Mouse (Mus musculus) heart, embryonic 12.5 days (tissue): ENCODE measurements at regions not wholly inside any gene's neighbourhood (a gene's known extent, or its start where the extent isn't known, plus 50 kb on each side); places are given as distances from the start of the nearest gene placed in this dataset.

Experiments used
- ATAC-seq: fragments of 200-750 bp; cut with Nextera tagmentation; 2 replicates; pipeline ENCODE4 v1.8.0; 2017; ENCODE audit warnings: moderate TSS enrichment, moderate library complexity; ENCODE audit not compliant: insufficient number of reproducible peaks, low FRiP score
- H3K27ac ChIP-seq: fragments of 300-500 bp; sonication (generic); 2 replicates; pipeline ENCODE4 v1.5.1; 2016; ENCODE audit warnings: mild to moderate bottlenecking, moderate library complexity; ENCODE audit not compliant: poor library complexity, severe bottlenecking
- H3K27me3 ChIP-seq: fragments of 300-500 bp; sonication (generic); replicated peaks from 2 replicates; pipeline ENCODE4 v1.6.1; 2016; ENCODE audit warnings: mild to moderate bottlenecking, moderate library complexity
- H3K36me3 ChIP-seq: fragments of 300-500 bp; sonication (generic); 2 replicates; pipeline ENCODE4 v1.6.1; 2016; ENCODE audit warnings: mild to moderate bottlenecking, moderate library complexity
- H3K4me1 ChIP-seq: fragments of 300-500 bp; sonication (generic); replicated peaks from 2 replicates; pipeline ENCODE4 v1.6.1; 2016; ENCODE audit warnings: mild to moderate bottlenecking
- H3K4me2 ChIP-seq: fragments of 300-500 bp; sonication (generic); 2 replicates; pipeline ENCODE4 v1.6.1; 2016; ENCODE audit warnings: mild to moderate bottlenecking, moderate library complexity
- H3K4me3 ChIP-seq: fragments of 300-500 bp; sonication (generic); 2 replicates; pipeline ENCODE4 v1.5.1; 2016; ENCODE audit warnings: mild to moderate bottlenecking
- H3K9ac ChIP-seq: fragments of 300-500 bp; sonication (generic); 2 replicates; pipeline ENCODE4 v1.6.1; 2016; ENCODE audit warnings: mild to moderate bottlenecking, moderate library complexity
- H3K9me3 ChIP-seq: fragments of 300-500 bp; sonication (generic); replicated peaks from 2 replicates; pipeline ENCODE4 v1.6.1; 2016; ENCODE audit warnings: mild to moderate bottlenecking, moderate library complexity
- WGBS: fragments of 180-500 bp; shearing (Covaris S2); methylation state at CpG from one replicate; pipeline ENCODE4 v1.1.7; 2016; 5-methylcytosine and 5-hydroxymethylcytosine counted together

- WGBS: 55% methylated on average over 7 of the region's 7 CpGs
- H3K9ac ChIP-seq: no peak overlapping the region
- no peaks in the 10 kb centered on the region for H3K4me1 ChIP-seq
- no peak overlapping the region for H3K4me3 ChIP-seq
- no peaks in the 10 kb centered on the region for H3K36me3 ChIP-seq
- no peaks in the 10 kb centered on the region; the same call in 1 of the 2 replicates for H3K9me3 ChIP-seq
- peaks cover 3% of the 10 kb centered on the region; the same call in 1 of the 2 replicates for H3K27me3 ChIP-seq
- ATAC-seq: no peak
- H3K4me2 ChIP-seq: no peak overlapping the region
- no peak overlapping the region for H3K27ac ChIP-seq
Measured at GRCm38 (mm10) chr4:124321221-124321620, 289.4 kb downstream of the 3100002H09Rik start.

- WGBS: 10% methylated on average over 4 of the region's 4 CpGs
- H3K27me3 ChIP-seq: peaks cover 3% of the 10 kb centered on the region; the same call in 1 of the 2 replicates
- no peak overlapping the region for H3K9ac ChIP-seq
- no peak overlapping the region for H3K27ac ChIP-seq
- H3K36me3 ChIP-seq: no peaks in the 10 kb centered on the region
- H3K4me1 ChIP-seq: no peaks in the 10 kb centered on the region
- H3K4me3 ChIP-seq: no peak overlapping the region
- H3K4me2 ChIP-seq: no peak overlapping the region
- no peak for ATAC-seq
- peaks cover 3% of the 10 kb centered on the region; the same call in 1 of the 2 replicates for H3K9me3 ChIP-seq
Measured at GRCm38 (mm10) chr4:124317042-124317441, 293.6 kb downstream of the 3100002H09Rik start.

GRCm38 (mm10) chr4:124311657-124312056 is 298.9 kb downstream of the 3100002H09Rik start:
- WGBS: 71% methylated on average over 5 of the region's 5 CpGs
- Histone ChIP-seq H3K27ac (no peak overlapping the region), H3K4me3 (no peak overlapping the region), H3K9me3 (peaks cover 3% of the 10 kb centered on the region; the same call in 1 of the 2 replicates), H3K4me1 (peaks cover 6% of the 10 kb centered on the region; the same call in 1 of the 2 replicates), H3K9ac (no peak overlapping the region), H3K27me3 (peaks cover 5% of the 10 kb centered on the region), H3K36me3 (no peaks in the 10 kb centered on the region), H3K4me2 (no peak overlapping the region)
- ATAC-seq: no peak

GRCm38 (mm10) chr4:124310594-124310993 is 300.0 kb downstream of the 3100002H09Rik start:
- ATAC-seq: no peak
- Histone ChIP-seq H3K36me3 (no peaks in the 10 kb centered on the region), H3K4me2 (no peak overlapping the region), H3K9ac (no peak overlapping the region), H3K27ac (no peak overlapping the region), H3K4me1 (peaks cover 6% of the 10 kb centered on the region; the same call in 1 of the 2 replicates), H3K4me3 (no peak overlapping the region), H3K9me3 (peaks cover 3% of the 10 kb centered on the region; the same call in 1 of the 2 replicates), H3K27me3 (peaks cover 5% of the 10 kb centered on the region)
- 17% methylated on average over 10 of the region's 10 CpGs for WGBS

GRCm38 (mm10) chr4:124305871-124306555 is 304.6 kb downstream of the 3100002H09Rik start:
- 73% methylated on average over 10 of the region's 10 CpGs for WGBS
- H3K4me2 ChIP-seq: no peak overlapping the region
- H3K36me3 ChIP-seq: no peaks in the 10 kb centered on the region
- no peak overlapping the region for H3K4me3 ChIP-seq
- H3K9me3 ChIP-seq: no peaks in the 10 kb centered on the region
- peaks cover 6% of the 10 kb centered on the region; the same call in 1 of the 2 replicates for H3K4me1 ChIP-seq
- H3K27ac ChIP-seq: no peak overlapping the region
- ATAC-seq: no peak
- no peak overlapping the region for H3K9ac ChIP-seq
- H3K27me3 ChIP-seq: peaks cover 9% of the 10 kb centered on the region

- H3K4me1 ChIP-seq: no peaks in the 10 kb centered on the region
- no peak for ATAC-seq
- 65% methylated on average over 7 of the region's 7 CpGs for WGBS
Measured at GRCm38 (mm10) chr4:124302950-124303349, 307.7 kb downstream of the 3100002H09Rik start.

GRCm38 (mm10) chr4:124298667-124299437 is 311.8 kb downstream of the 3100002H09Rik start:
- H3K9me3 ChIP-seq: no peaks in the 10 kb centered on the region
- no peak for ATAC-seq
- no peak overlapping the region for H3K4me3 ChIP-seq
- no peaks in the 10 kb centered on the region for H3K36me3 ChIP-seq
- H3K4me2 ChIP-seq: no peak overlapping the region
- no peak overlapping the region for H3K27ac ChIP-seq
- WGBS: 64% methylated on average over 10 of the region's 10 CpGs
- H3K4me1 ChIP-seq: no peaks in the 10 kb centered on the region
- 0 out of 2 replicates have a peak, but pooled peaks cover 9% of the 10 kb centered on the region for H3K27me3 ChIP-seq
- no peak overlapping the region for H3K9ac ChIP-seq

More at GRCm38 (mm10) chr4:124302950-124303349, 307.7 kb downstream of the 3100002H09Rik start:
- Histone ChIP-seq H3K4me2 (no peak overlapping the region), H3K27me3 (0 out of 2 replicates have a peak, but pooled peaks cover 9% of the 10 kb centered on the region), H3K27ac (no peak overlapping the region), H3K36me3 (no peaks in the 10 kb centered on the region), H3K4me3 (no peak overlapping the region), H3K9me3 (no peaks in the 10 kb centered on the region), H3K9ac (no peak overlapping the region)

- Histone ChIP-seq H3K4me3 (no peak overlapping the region), H3K36me3 (no peaks in the 10 kb centered on the region), H3K27ac (no peak overlapping the region), H3K9ac (peak overlapping the region; percentile 29; the same call in 1 of the 2 replicates), H3K4me1 (no peaks in the 10 kb centered on the region), H3K27me3 (no peaks in the 10 kb centered on the region), H3K4me2 (no peak overlapping the region), H3K9me3 (no peaks in the 10 kb centered on the region)
- WGBS: 46% methylated on average over 17 of the region's 17 CpGs
- ATAC-seq: no peak
Measured at GRCm38 (mm10) chr4:124292254-124292653, 318.3 kb downstream of the 3100002H09Rik start.

- 67% methylated on average over 8 of the region's 8 CpGs for WGBS
- Histone ChIP-seq H3K27ac (no peak overlapping the region), H3K4me3 (no peak overlapping the region), H3K9me3 (no peaks in the 10 kb centered on the region), H3K27me3 (no peaks in the 10 kb centered on the region), H3K36me3 (no peaks in the 10 kb centered on the region), H3K4me1 (no peaks in the 10 kb centered on the region), H3K9ac (no peak overlapping the region), H3K4me2 (no peak overlapping the region)
- ATAC-seq: no peak
Measured at GRCm38 (mm10) chr4:124291767-124292166, 318.8 kb downstream of the 3100002H09Rik start.

GRCm38 (mm10) chr4:124287471-124287870 is 323.1 kb downstream of the 3100002H09Rik start:
- WGBS: 78% methylated on average over 6 of the region's 6 CpGs

GRCm38 (mm10) chr4:124278681-124279080 is 331.9 kb downstream of the 3100002H09Rik start:
- Histone ChIP-seq H3K9me3 (no peaks in the 10 kb centered on the region), H3K4me3 (no peak overlapping the region), H3K36me3 (no peaks in the 10 kb centered on the region), H3K27ac (no peak overlapping the region), H3K4me2 (peak overlapping the region; percentile 90), H3K27me3 (peaks cover 7% of the 10 kb centered on the region; the same call in 1 of the 2 replicates), H3K4me1 (peaks cover 15% of the 10 kb centered on the region), H3K9ac (no peak overlapping the region)
- 6% methylated on average over 10 of the region's 10 CpGs for WGBS
- ATAC-seq: no peak

More at GRCm38 (mm10) chr4:124287471-124287870, 323.1 kb downstream of the 3100002H09Rik start:
- Histone ChIP-seq H3K27me3 (no peaks in the 10 kb centered on the region), H3K4me1 (no peaks in the 10 kb centered on the region), H3K4me3 (no peak overlapping the region), H3K4me2 (no peak overlapping the region), H3K9me3 (no peaks in the 10 kb centered on the region), H3K36me3 (no peaks in the 10 kb centered on the region), H3K27ac (no peak overlapping the region), H3K9ac (no peak overlapping the region)
- ATAC-seq: no peak
